Mouse (Mus musculus) kidney, embryonic 15.5 days (tissue): ENCODE data around the gene Arhgap25. TPM values are rescaled to one million over a fixed set of nuclear protein-coding genes. Genes with fewer than 3 reads are reported as not detected.
A peak's percentile ranks its signal among the peaks of the same experiment; 100 is the strongest.
"Not testable (repeated sequence)": the region's sequence is repeated elsewhere in the genome, so short reads cannot be mapped to it uniquely, and the experiment has no call there.

Source experiments
- ATAC-seq: fragments of 200-750 bp; cut with Nextera tagmentation; replicated peaks from 2 replicates; pipeline ENCODE4 v1.8.0; 2017; ENCODE audit warnings: moderate TSS enrichment; ENCODE audit not compliant: low FRiP score
- H3K27ac ChIP-seq: fragments of 300-500 bp; sonication (generic); 2 replicates; pipeline ENCODE4 v1.5.1; 2015; ENCODE audit warnings: mild to moderate bottlenecking, inconsistent platforms
- H3K27me3 ChIP-seq: fragments of 300-500 bp; sonication (generic); 2 replicates; pipeline ENCODE4 v1.6.1; 2015; ENCODE audit warnings: inconsistent platforms
- H3K36me3 ChIP-seq: fragments of 300-500 bp; sonication (generic); 2 replicates; pipeline ENCODE4 v1.6.1; 2015; ENCODE audit warnings: inconsistent platforms
- H3K4me1 ChIP-seq: fragments of 300-500 bp; sonication (generic); 2 replicates; pipeline ENCODE4 v1.6.1; 2015; ENCODE audit warnings: inconsistent platforms
- H3K4me2 ChIP-seq: fragments of 300-500 bp; sonication (generic); 2 replicates; pipeline ENCODE4 v1.6.1; 2015; ENCODE audit warnings: moderate library complexity, mild to moderate bottlenecking, inconsistent platforms
- H3K4me3 ChIP-seq: fragments of 300-500 bp; sonication (generic); replicated peaks from 2 replicates; pipeline ENCODE4 v1.5.1; 2015; ENCODE audit warnings: mild to moderate bottlenecking, inconsistent platforms
- H3K9ac ChIP-seq: fragments of 300-500 bp; sonication (generic); 2 replicates; pipeline ENCODE4 v1.6.1; 2015; ENCODE audit warnings: mild to moderate bottlenecking, inconsistent platforms
- H3K9me3 ChIP-seq: fragments of 300-500 bp; sonication (generic); replicated peaks from 2 replicates; pipeline ENCODE4 v1.6.1; 2016; ENCODE audit warnings: inconsistent platforms
- WGBS: fragments of 180-500 bp; shearing (Covaris S2); methylation state at CpG from one replicate; pipeline ENCODE4 v1.1.7; 2015; ENCODE audit warnings: mixed read lengths; 5-methylcytosine and 5-hydroxymethylcytosine counted together
- polyA plus RNA-seq: library from polyadenylated mRNA; unstranded; fragments of >200 nt; fragmentation: Nextera tagmentation; extraction: Ambion mirVana; gene quantifications from 2 replicates; pipeline ENCODE4 v1.2.1, GENCODE M21; 2015

The Arhgap25 gene
- polyA plus RNA-seq, 1 experiment from 2014 or later, result 6.0 TPM

DNA sequence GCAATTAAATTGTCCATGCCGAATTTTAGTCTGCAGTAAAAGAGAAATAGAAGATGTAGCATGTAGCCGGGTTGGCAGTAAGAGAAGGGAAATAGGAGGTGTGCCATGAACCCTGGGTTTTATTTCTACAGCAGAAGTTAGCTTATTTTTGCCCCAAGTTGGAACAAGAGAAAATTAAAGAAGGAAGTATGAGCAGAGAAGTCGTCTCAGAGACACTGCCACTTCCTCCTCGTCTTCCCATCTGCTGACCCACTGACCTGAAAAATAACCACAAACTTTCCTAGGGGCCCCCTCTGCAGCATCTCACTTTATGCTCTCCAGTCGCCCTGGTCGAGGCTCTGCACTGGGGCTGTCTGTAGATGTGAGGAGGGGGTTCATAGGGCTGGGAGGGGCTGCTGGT, 33.3 kb downstream of the Arhgap25 start:
- H3K27me3 ChIP-seq, result no peaks in the 10 kb centered on the region
- WGBS, result 47% methylated on average over 6 of the region's 6 CpGs

GRCm38 (mm10) chr6:87496143-87496542, 36.9 kb downstream of the Arhgap25 start:
- Histone ChIP-seq H3K4me3 (peak overlapping the region; percentile 32), H3K4me2 (peak overlapping the region; percentile 40), H3K9ac (no peak overlapping the region), H3K36me3 (no peaks in the 10 kb centered on the region), H3K4me1 (no peaks in the 10 kb centered on the region), H3K27ac (peak overlapping the region; percentile 41; the same call in 1 of the 2 replicates), H3K27me3 (no peaks in the 10 kb centered on the region), H3K9me3 (no peaks in the 10 kb centered on the region)
- 44% methylated on average over 9 of the region's 9 CpGs for WGBS
- ATAC-seq, result peak; percentile 46; the same call in 1 of the 2 replicates

More for the DNA sequence above, 33.3 kb downstream of the Arhgap25 start:
- H3K4me3 ChIP-seq, result no peak overlapping the region
- peaks cover 4% of the 10 kb centered on the region; the same call in 1 of the 2 replicates for H3K4me1 ChIP-seq
- H3K4me2 ChIP-seq, result no peak overlapping the region
- ATAC-seq, result no peak
- no peak overlapping the region for H3K9ac ChIP-seq
- no peaks in the 10 kb centered on the region for H3K9me3 ChIP-seq
- no peaks in the 10 kb centered on the region for H3K36me3 ChIP-seq
- H3K27ac ChIP-seq, result no peak overlapping the region

DNA sequence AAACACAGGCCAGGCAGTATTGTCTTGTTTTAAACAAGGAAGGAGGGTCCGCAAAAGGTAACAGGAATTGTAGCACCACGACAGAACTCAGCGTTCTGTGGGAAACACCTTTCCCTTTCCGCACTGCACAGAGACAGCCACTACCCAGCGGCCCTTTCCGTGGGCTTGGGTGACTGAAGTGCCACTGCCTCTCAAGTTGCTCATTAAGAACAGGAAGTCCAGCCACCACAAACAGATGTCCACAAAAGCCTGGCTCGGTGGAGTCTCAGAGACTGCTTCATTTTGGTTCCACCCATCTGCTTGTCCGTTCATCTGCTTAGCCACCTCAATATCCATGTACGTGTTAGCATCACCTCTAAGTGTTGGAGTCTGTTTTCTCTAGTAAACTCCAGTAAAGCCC, 38.7 kb downstream of the Arhgap25 start:
- no peak overlapping the region for H3K27ac ChIP-seq
- no peaks in the 10 kb centered on the region for H3K9me3 ChIP-seq
- H3K4me1 ChIP-seq, result no peaks in the 10 kb centered on the region
- H3K4me3 ChIP-seq, result 0 out of 2 replicates have a peak overlapping the region, but pooled peaks have one; percentile 32
- no peak overlapping the region for H3K9ac ChIP-seq
- H3K36me3 ChIP-seq, result no peaks in the 10 kb centered on the region
- peak overlapping the region; percentile 40 for H3K4me2 ChIP-seq
- H3K27me3 ChIP-seq, result no peaks in the 10 kb centered on the region
- no peak for ATAC-seq
- WGBS, result 61% methylated on average over 9 of the region's 9 CpGs

DNA sequence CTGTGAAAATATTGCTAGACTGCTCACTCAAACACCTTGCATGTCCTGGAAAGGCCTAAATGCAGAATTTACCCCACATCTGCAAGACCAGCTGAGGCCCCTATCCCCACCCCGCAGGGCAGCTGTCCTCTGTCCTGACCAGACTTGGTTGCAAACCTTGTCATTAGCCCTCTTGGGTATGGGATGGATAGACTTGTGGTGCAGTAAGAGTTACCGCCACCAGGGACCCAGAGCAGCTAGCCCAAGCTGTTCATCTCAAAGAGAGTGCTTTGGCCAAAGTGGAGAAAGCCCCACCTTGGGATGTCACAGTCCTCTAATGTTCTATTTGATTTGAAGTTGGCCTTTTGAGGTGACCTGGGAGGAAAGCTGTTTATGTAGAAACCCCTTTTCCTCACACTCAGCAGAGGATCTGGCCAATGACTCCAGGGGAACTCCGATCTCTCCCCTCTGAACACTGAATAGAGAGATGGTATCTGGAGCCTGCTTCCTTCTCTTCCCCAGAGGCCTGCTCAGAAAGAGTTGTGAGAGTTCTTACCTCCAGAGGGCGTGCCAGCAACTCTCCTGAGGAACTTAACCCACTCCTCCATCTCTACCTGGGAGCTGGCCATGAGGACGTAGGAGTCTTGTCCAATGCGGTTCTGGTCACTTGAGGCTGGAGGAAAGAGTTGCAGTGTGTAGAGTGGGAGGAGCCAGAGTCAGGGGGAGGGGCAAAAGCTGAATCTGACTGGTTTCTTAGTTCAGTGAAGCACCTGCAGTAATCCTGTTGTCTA, 45.2 kb downstream of the Arhgap25 start:
- ATAC-seq, result no peak
- no peaks in the 10 kb centered on the region for H3K27me3 ChIP-seq
- 63% methylated on average over 6 of the region's 6 CpGs for WGBS

GRCm38 (mm10) chr6:87484806-87485205, 48.3 kb downstream of the Arhgap25 start:
- Histone ChIP-seq H3K36me3 (no peaks in the 10 kb centered on the region), H3K9ac (no peak overlapping the region), H3K27ac (no peak overlapping the region), H3K4me3 (no peak overlapping the region), H3K4me1 (peaks cover 11% of the 10 kb centered on the region), H3K27me3 (no peaks in the 10 kb centered on the region), H3K9me3 (no peaks in the 10 kb centered on the region), H3K4me2 (no peak overlapping the region)
- no peak for ATAC-seq
- WGBS, result 65% methylated on average over 5 of the region's 5 CpGs

More for the DNA sequence above, 45.2 kb downstream of the Arhgap25 start:
- H3K9me3 ChIP-seq, result no peaks in the 10 kb centered on the region
- no peak overlapping the region for H3K9ac ChIP-seq
- H3K4me3 ChIP-seq, result no peak overlapping the region
- H3K27ac ChIP-seq, result no peak overlapping the region
- H3K4me2 ChIP-seq, result no peak overlapping the region
- H3K36me3 ChIP-seq, result no peaks in the 10 kb centered on the region
- peaks cover 11% of the 10 kb centered on the region for H3K4me1 ChIP-seq

GRCm38 (mm10) chr6:87483900-87484289, 49.2 kb downstream of the Arhgap25 start:
- no peaks in the 10 kb centered on the region for H3K9me3 ChIP-seq
- H3K4me1 ChIP-seq, result peaks cover 14% of the 10 kb centered on the region
- H3K27me3 ChIP-seq, result no peaks in the 10 kb centered on the region
- H3K9ac ChIP-seq, result no peak overlapping the region
- no peak for ATAC-seq
- 37% methylated on average over 3 of the region's 3 CpGs for WGBS
- no peak overlapping the region for H3K4me3 ChIP-seq
- H3K4me2 ChIP-seq, result no peak overlapping the region
- H3K27ac ChIP-seq, result no peak overlapping the region
- no peaks in the 10 kb centered on the region for H3K36me3 ChIP-seq

- Histone ChIP-seq H3K27me3 (no peaks in the 10 kb centered on the region), H3K9ac (no peak overlapping the region), H3K27ac (no peak overlapping the region), H3K4me2 (no peak overlapping the region), H3K36me3 (no peaks in the 10 kb centered on the region), H3K4me1 (peaks cover 14% of the 10 kb centered on the region), H3K4me3 (no peak overlapping the region), H3K9me3 (no peaks in the 10 kb centered on the region)
- 35% methylated on average over 12 of the region's 12 CpGs for WGBS
- no peak for ATAC-seq
Measured at GRCm38 (mm10) chr6:87483224-87483899, 49.7 kb downstream of the Arhgap25 start.

GRCm38 (mm10) chr6:87479291-87479999, 53.6 kb downstream of the Arhgap25 start:
- no peaks in the 10 kb centered on the region for H3K36me3 ChIP-seq
- H3K27ac ChIP-seq, result no peak overlapping the region
- no peaks in the 10 kb centered on the region for H3K27me3 ChIP-seq
- ATAC-seq, result no peak
- no peaks in the 10 kb centered on the region for H3K9me3 ChIP-seq
- peaks cover 14% of the 10 kb centered on the region for H3K4me1 ChIP-seq
- H3K4me2 ChIP-seq, result no peak overlapping the region
- H3K4me3 ChIP-seq, result no peak overlapping the region
- H3K9ac ChIP-seq, result no peak overlapping the region
- 34% methylated on average over 5 of the region's 5 CpGs for WGBS

DNA sequence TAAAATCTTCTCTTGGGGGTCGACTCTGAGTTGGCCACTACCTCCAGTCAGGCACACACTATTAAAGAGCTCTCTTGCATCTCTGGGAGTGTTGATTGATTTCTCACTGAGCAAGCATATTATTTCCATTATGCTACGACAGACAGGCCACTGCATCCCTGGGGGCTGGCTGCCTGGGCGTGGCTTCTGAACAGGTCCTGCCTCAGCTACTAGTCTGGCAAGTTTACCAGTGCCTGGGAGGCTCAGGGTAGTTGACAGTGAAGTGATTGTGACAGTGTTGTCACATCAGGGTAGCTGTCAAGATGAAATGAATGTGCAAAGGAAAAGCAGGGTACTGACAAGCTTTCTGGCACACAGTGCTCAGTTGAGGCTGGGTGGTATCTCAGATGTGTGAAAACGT, 54.2 kb downstream of the Arhgap25 start:
- no peak for ATAC-seq
- WGBS, result 60% methylated on average over 4 of the region's 4 CpGs
- Histone ChIP-seq H3K27ac (no peak overlapping the region), H3K9ac (no peak overlapping the region), H3K27me3 (no peaks in the 10 kb centered on the region), H3K4me3 (no peak overlapping the region), H3K9me3 (no peaks in the 10 kb centered on the region), H3K4me2 (no peak overlapping the region), H3K36me3 (no peaks in the 10 kb centered on the region), H3K4me1 (peaks cover 12% of the 10 kb centered on the region)

- H3K9me3 ChIP-seq, result no peaks in the 10 kb centered on the region
- H3K27ac ChIP-seq, result no peak overlapping the region
- H3K4me1 ChIP-seq, result 0 out of 2 replicates have a peak, but pooled peaks cover 3% of the 10 kb centered on the region
- no peak overlapping the region for H3K4me2 ChIP-seq
- no peaks in the 10 kb centered on the region for H3K27me3 ChIP-seq
- no peak for ATAC-seq
- H3K36me3 ChIP-seq, result no peaks in the 10 kb centered on the region
- H3K4me3 ChIP-seq, result no peak overlapping the region
- H3K9ac ChIP-seq, result no peak overlapping the region
- 87% methylated on average over 5 of the region's 5 CpGs for WGBS
Measured at GRCm38 (mm10) chr6:87475223-87475622, 57.8 kb downstream of the Arhgap25 start.

- not testable (repeated sequence) for H3K4me1 ChIP-seq, H3K9ac ChIP-seq, H3K27me3 ChIP-seq, H3K9me3 ChIP-seq, H3K27ac ChIP-seq, H3K4me3 ChIP-seq, H3K36me3 ChIP-seq, ATAC-seq, H3K4me2 ChIP-seq
- 71% methylated on average over 12 of the region's 12 CpGs for WGBS
Measured at GRCm38 (mm10) chr6:87470098-87470497, 63.0 kb downstream of the Arhgap25 start.

DNA sequence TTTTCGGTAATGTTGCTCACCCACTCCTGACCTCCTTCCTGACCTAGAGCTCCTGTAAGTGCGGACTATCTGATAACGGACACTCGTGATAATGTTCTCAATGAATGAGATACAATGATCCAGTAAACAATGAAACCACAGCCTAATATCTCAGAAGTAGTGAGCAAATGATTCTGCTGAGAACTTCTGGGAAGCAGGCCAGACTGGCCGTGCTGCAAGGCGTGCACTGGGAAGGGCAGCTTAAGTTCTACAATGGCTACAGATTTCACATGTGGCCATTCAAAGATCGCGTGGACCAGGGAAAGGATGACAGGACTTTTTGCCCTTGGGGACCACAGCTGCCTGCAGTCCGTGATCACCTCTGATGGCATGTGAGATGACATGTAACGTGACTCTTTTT, 64.7 kb downstream of the Arhgap25 start:
- WGBS, result 89% methylated on average over 10 of the region's 10 CpGs
- H3K9me3 ChIP-seq, result no peaks in the 10 kb centered on the region
- no peaks in the 10 kb centered on the region for H3K27me3 ChIP-seq
- H3K36me3 ChIP-seq, result no peaks in the 10 kb centered on the region
- peaks cover 5% of the 10 kb centered on the region for H3K4me1 ChIP-seq
- H3K4me3 ChIP-seq, result no peak overlapping the region
- H3K9ac ChIP-seq, result no peak overlapping the region
- H3K4me2 ChIP-seq, result no peak overlapping the region
- no peak for ATAC-seq
- no peak overlapping the region for H3K27ac ChIP-seq
